Mouse (Mus musculus) natural killer cell, adult 2 months (primary cell): ENCODE data around the gene Kpna7.
"Not testable (repeated sequence)": the region's sequence is repeated elsewhere in the genome, so short reads cannot be mapped to it uniquely, and the experiment has no call there.

Experiments used
- DNase-seq, 2 experiments: peaks; one replicate each; pipeline ENCODE4 v3.0.0; 2022; ENCODE audit warnings: low spot score in 2 of 2

Gene Kpna7

DNA sequence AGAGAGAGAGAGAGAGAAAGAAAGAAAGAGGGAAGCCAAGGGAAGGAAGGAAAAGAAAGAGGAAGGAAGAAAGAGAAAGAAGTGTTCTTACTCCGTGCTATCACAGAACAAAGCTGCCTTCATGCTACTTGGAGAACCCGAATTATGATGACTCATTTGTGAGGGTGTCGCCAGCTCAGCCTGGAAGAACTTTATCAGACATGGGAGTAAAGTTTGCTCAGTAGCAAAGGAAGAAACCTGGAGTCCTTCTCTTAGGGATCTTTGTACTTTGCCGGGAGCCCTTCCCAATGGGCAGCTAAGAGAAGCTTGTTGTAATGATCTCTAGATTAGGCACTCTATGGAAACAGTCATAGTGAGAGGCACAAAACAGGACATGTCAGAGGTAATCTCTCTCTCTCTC is 18.9 kb upstream of the Kpna7 start:
- DNase-seq, result no peak

GRCm38 (mm10) chr5:145101451-145101850 is 17.6 kb upstream of the Kpna7 start:
- DNase-seq, result not testable (repeated sequence)

DNA sequence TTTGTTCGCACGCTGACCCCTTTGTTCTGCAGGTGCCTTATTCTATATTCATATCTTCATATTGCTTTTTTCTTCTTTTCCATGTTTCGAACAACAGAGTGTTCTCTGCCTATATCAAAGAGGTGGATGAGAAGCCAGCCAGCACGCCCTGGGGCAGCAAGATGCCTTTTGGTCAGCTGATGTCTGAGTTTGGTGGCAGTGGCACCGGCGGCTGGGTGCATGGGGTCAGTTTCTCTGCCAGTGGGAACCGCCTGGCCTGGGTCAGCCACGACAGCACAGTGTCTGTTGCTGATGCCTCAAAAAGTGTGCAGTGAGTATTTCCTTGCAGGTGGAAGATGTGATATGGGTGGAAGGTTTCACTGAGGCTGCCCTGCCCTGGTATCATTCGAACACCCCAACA is 17.1 kb upstream of the Kpna7 start:
- DNase-seq, result no peak

DNA sequence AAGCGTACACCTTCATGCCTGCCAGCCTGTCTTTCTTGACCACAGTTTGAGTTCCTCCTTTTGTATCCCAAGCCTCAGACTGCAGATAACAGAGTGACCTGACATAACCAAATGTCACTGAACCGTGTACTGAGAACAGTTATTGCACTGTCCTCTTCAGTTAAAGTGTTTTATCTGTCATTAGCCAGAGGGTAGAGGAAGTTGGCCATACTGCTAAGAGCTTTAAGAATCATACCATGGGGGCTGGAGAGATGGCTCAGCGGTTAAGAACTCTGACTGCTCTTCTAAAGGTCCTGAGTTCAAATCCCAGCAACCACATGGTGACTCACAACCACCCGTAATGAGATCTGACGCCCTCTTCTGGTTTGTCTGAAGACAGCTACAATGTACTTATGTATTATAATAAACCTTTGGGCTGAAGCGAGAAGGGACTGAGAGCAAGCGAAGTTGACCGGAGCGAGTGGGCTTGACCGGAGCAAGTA is 14.6 kb upstream of the Kpna7 start:
- no peak for DNase-seq

DNA sequence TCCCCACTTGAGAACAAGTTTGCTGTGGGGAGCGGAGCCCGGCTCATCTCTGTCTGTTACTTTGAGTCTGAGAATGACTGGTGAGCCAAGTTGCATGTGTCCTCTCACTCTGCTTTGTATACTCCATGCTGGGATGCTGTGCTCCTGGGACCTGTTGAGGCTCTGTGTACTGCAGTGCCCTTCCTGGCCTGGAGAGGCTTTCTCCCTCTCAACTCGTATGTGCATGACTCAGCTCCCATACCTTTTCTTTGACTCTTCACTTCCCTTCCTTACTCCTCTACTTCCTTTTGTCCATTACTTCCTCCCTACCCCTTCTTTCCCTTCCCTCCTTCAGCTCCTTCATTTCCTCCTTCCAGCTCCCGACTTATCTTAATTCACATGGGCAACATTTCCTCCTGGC is 12.4 kb upstream of the Kpna7 start:
- DNase-seq, result no peak

DNA sequence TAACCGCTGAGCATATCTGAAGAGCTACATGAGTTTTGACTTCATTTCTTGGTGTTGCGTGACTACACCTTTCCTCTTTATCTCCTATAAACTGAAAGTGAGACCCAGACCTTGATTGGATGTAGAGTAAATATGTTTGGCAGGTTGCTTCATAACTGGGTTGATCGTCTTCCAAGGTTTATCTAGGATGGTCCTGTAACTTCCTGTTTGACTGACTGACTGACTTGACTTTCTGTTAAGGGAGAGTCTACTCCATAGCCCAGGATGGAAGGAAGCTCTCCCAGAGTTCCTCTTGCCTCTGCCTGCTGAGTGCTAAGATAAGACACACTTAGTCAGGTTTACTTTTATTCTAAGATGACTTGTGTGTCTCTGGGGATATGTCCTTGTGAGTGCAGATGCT is 6.0 kb upstream of the Kpna7 start:
- DNase-seq, result no peak

GRCm38 (mm10) chr5:145088186-145088585 is 4.4 kb upstream of the Kpna7 start:
- no peak for DNase-seq

DNA sequence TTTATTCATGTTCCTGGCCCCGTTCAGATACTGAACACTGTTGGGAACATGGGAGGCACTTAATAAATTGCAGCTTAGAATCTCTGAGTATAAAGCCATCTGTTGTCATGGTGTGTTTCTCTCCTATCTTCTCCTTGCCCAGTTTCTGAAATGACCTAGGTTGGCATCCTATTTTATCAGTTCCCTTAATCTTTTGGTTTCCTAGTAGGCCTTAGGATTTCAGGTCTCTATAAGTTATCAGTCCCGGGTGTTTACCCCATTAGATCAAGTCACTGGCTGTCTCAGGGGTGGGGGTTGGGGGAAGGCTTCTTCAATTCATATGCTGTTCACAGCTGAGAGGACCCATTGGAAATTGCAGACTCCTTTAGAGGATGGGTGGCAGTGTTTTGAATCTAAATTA is 992 bp upstream of the Kpna7 start:
- DNase-seq, result no peak

- DNase-seq, result not testable (repeated sequence)
Observed at GRCm38 (mm10) chr5:145083201-145083600, 629 bp downstream of the Kpna7 start.

GRCm38 (mm10) chr5:145081866-145082613 is 1.8 kb downstream of the Kpna7 start:
- DNase-seq, result no peak

GRCm38 (mm10) chr5:145075081-145075480 is 8.7 kb downstream of the Kpna7 start:
- no peak for DNase-seq

- no peak for DNase-seq
Observed at GRCm38 (mm10) chr5:145071342-145071741, 12.5 kb downstream of the Kpna7 start.

- peak; percentile 41 to 60 for DNase-seq
Observed at GRCm38 (mm10) chr5:145069707-145070106, 14.1 kb downstream of the Kpna7 start.

- no peak for DNase-seq
Observed at GRCm38 (mm10) chr5:145068863-145069262, 15.0 kb downstream of the Kpna7 start.

- DNase-seq, result no peak
Observed at GRCm38 (mm10) chr5:145064765-145065340, 19.0 kb downstream of the Kpna7 start.

DNA sequence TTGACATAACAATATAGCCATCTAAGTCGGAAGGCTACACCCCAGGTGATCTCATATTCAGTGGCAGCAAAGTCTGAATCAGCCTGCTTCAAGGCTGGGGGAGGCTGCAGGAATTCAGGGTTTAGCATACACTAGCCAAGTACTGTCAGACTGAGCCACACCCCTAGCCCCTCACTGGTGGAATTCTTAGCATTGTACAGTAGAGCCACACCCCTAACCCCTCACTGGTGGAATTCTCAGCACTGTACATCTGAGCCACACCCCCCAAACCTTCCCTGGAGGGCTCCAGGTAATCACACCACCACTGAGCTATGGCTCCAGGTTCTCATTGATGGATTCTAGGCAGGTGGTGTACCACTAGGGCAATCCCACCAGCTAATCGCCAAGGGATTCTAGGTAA is 24.3 kb downstream of the Kpna7 start:
- DNase-seq, result no peak

- DNase-seq, result no peak
Observed at GRCm38 (mm10) chr5:145058722-145059121, 25.1 kb downstream of the Kpna7 start.

GRCm38 (mm10) chr5:145057907-145058306 is 25.9 kb downstream of the Kpna7 start:
- no peak for DNase-seq

- DNase-seq, result not testable (repeated sequence)
Observed at GRCm38 (mm10) chr5:145054187-145054586, 29.6 kb downstream of the Kpna7 start.

DNA sequence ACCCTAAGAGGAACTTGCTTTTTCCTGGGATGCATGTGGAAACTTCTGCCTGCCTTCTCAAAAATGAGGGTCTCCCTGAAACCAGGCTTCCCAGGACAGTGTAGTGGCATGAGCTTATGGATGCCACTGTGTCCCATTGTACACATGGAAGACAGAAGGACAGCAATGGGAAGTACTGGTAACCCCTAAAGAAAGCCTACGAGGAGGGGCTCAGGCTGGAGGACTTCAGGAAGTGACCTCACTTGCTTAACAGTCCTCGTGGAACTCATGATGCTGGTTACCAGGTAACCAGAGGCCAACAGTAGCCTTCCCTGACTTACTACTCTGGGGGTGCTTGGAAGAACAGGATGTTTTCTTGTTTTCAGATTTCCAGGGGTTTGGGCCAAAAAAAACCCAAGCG is 41.1 kb downstream of the Kpna7 start, which contains the start of gene 1700018F24Rik:
TSS of gene 1700018F24Rik (plus strand) at position 301 of the 400 bp plus-strand sequence.
- not testable (repeated sequence) for DNase-seq

DNA sequence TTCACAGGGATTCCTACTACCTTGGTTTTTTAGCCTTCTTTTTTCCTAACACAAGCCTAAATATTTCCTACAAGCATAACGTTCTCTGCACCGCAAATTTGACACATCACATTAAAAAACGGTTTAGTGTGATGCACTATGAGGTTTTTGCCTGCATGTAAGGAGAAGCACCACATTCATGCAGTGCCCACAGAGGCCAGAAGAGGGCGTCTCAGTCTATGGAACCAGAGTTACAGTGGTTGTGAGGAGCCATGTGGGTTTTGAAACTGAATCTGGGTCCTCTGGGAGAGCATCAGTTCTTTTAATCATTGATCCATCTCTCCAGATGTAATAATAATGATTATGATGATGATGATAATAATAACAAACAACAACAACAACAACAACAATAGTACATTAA is 42.2 kb downstream of the Kpna7 start:
- DNase-seq, result no peak

DNA sequence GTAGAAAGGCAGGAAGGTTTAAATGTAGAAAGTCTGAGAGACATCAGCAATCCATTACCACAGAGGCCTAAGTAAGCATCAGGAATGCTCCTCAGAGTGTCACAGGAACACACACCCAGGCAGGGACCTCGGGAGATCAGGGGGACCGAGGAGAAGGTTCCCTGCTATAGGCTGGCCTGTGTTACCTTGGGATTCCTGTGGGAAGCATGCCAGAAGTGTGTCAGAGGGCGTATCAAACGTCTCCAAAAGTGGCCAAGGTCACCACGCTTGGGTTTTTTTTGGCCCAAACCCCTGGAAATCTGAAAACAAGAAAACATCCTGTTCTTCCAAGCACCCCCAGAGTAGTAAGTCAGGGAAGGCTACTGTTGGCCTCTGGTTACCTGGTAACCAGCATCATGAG is 51.4 kb downstream of the Kpna7 start, which contains the start of gene Gm4871:
TSS of gene Gm4871 (minus strand) at position 364 of the 400 bp plus-strand sequence.
- DNase-seq, result not testable (repeated sequence)

GRCm38 (mm10) chr5:145030476-145030875 is 53.4 kb downstream of the Kpna7 start:
- DNase-seq, result not testable (repeated sequence)
